9 mouse cellular contexts compared by ENCODE assay signal in genomic region chr5:49961478-49962431, GRCm38 (mm10).
A peak's percentile ranks its signal among the peaks of the same experiment; 100 is the strongest.
DNase-seq lines count a peak whose midpoint lies in the region; ATAC-seq and TF ChIP-seq lines count a peak whose summit lies in the region.
"Had no signal": no experiment of that assay in that cellular context is flagged by ENCODE, and none has a peak within 500 bp of the region (broad histone marks: within the 10 kb centered on the region; RNA-seq: fewer than 3 reads in every experiment).

No protein-coding gene starts in this region.

- no peak for TF ChIP-seq POLR2A in ES-Bruce4 (IDR thresholded peaks at IDR 0.05; ENCODE audit: insufficient read depth, low read length)

- no peak overlapping the region for H3K9ac ChIP-seq in ES-Bruce4 (ENCODE audit: low read depth, poor library complexity, severe bottlenecking)
- no peak overlapping the region for H3K9ac ChIP-seq in forebrain, embryonic 16.5 days (replicated peaks; ENCODE audit: low read depth, low read length)
- H3K9ac ChIP-seq in midbrain, embryonic 13.5 days (replicated peaks), result no peak overlapping the region
- H3K9ac ChIP-seq: stomach, embryonic 15.5 days had no signal

- H3K4me3 ChIP-seq in ES-Bruce4 (ENCODE audit: low read depth, low read length), result no peak overlapping the region
- H3K4me3 ChIP-seq in forebrain, embryonic 16.5 days (replicated peaks; ENCODE audit: low read length), result no peak overlapping the region
- no peak overlapping the region for H3K4me3 ChIP-seq in midbrain, embryonic 13.5 days (replicated peaks)
- H3K4me3 ChIP-seq: stomach, embryonic 15.5 days had no signal

- H3K27ac ChIP-seq in ES-Bruce4 (ENCODE audit: insufficient read depth, low read length), result no peak overlapping the region
- no peak overlapping the region for H3K27ac ChIP-seq in forebrain, embryonic 16.5 days (ENCODE audit: low read length)
- no peak overlapping the region for H3K27ac ChIP-seq in midbrain, embryonic 13.5 days
- H3K27ac ChIP-seq: stomach, embryonic 15.5 days had no signal

- peak; percentile 87 for ATAC-seq in forebrain, embryonic 16.5 days
- peak; percentile 87 for ATAC-seq in midbrain, embryonic 13.5 days

- no peaks in the 10 kb centered on the region for H3K36me3 ChIP-seq in ES-Bruce4 (ENCODE audit: control insufficient read depth, insufficient read depth, low read length, poor library complexity, severe bottlenecking)
- H3K36me3 ChIP-seq in forebrain, embryonic 16.5 days (ENCODE audit: control insufficient read depth, insufficient read depth), result peaks cover 15% of the 10 kb centered on the region
- H3K36me3 ChIP-seq in midbrain, embryonic 13.5 days, result peaks cover 52% of the 10 kb centered on the region

- peak; percentile 69 for TF ChIP-seq CTCF in ES-Bruce4 (IDR thresholded peaks at IDR 0.05; ENCODE audit: low read depth, low read length)

- peak; percentile 29 for DNase-seq in gastrocnemius, postnatal 10 days
- DNase-seq in gastrocnemius, postnatal 25 days, result no peak
- DNase-seq in cerebellum, adult 8-10 months, result peak; percentile 73
- peak; percentile 41 to 66 for DNase-seq in layer of hippocampus, postnatal 14 days (ENCODE audit: low spot score in 2 of 2)
- peak; percentile 7 for DNase-seq in thymus, postnatal 25 days

- H3K9me3 ChIP-seq in ES-Bruce4 (replicated peaks; ENCODE audit: control insufficient read depth, insufficient read depth, low read length, poor library complexity, severe bottlenecking), result no peaks in the 10 kb centered on the region
- H3K9me3 ChIP-seq in forebrain, embryonic 16.5 days (ENCODE audit: control insufficient read depth, low read length), result no peaks in the 10 kb centered on the region
- no peaks in the 10 kb centered on the region for H3K9me3 ChIP-seq in midbrain, embryonic 13.5 days
- H3K9me3 ChIP-seq: stomach, embryonic 15.5 days had no signal

- TF ChIP-seq EP300 in ES-Bruce4 (IDR thresholded peaks at IDR 0.05; ENCODE audit: insufficient read depth, low read depth, low read length), result no peak

- no peak overlapping the region for H3K4me2 ChIP-seq in forebrain, embryonic 16.5 days (ENCODE audit: low read length)
- H3K4me2 ChIP-seq in midbrain, embryonic 13.5 days (replicated peaks), result no peak overlapping the region
- H3K4me2 ChIP-seq: stomach, embryonic 15.5 days had no signal

- H3K27me3 ChIP-seq in ES-Bruce4 (ENCODE audit: control insufficient read depth, insufficient read depth, low read length, poor library complexity, severe bottlenecking), result no peaks in the 10 kb centered on the region
- H3K27me3 ChIP-seq in forebrain, embryonic 16.5 days (replicated peaks; ENCODE audit: control insufficient read depth, insufficient read depth, low read length), result no peaks in the 10 kb centered on the region
- no peaks in the 10 kb centered on the region for H3K27me3 ChIP-seq in midbrain, embryonic 13.5 days
- H3K27me3 ChIP-seq: stomach, embryonic 15.5 days had no signal

- no peaks in the 10 kb centered on the region for H3K4me1 ChIP-seq in ES-Bruce4 (ENCODE audit: control insufficient read depth, insufficient read depth, low read length)
- no peaks in the 10 kb centered on the region for H3K4me1 ChIP-seq in forebrain, embryonic 16.5 days (replicated peaks; ENCODE audit: control insufficient read depth, insufficient read depth, low read length)
- no peaks in the 10 kb centered on the region for H3K4me1 ChIP-seq in midbrain, embryonic 13.5 days (replicated peaks)
- H3K4me1 ChIP-seq: stomach, embryonic 15.5 days had no signal

- WGBS in forebrain, embryonic 16.5 days, result 81% methylated on average over 20 of the region's 20 CpGs
- WGBS in midbrain, embryonic 13.5 days, result 88% methylated on average over 20 of the region's 20 CpGs
